Mouse (Mus musculus) cerebellum, postnatal 14 days (tissue): Measurements from ENCODE around the gene Dhcr24.

Source experiments
- DNase-seq, 2 experiments: peaks; one replicate each; pipeline ENCODE4 v3.0.0; 2021; ENCODE audit warnings: mixed read lengths in 2 of 2

The Dhcr24 gene

DNA sequence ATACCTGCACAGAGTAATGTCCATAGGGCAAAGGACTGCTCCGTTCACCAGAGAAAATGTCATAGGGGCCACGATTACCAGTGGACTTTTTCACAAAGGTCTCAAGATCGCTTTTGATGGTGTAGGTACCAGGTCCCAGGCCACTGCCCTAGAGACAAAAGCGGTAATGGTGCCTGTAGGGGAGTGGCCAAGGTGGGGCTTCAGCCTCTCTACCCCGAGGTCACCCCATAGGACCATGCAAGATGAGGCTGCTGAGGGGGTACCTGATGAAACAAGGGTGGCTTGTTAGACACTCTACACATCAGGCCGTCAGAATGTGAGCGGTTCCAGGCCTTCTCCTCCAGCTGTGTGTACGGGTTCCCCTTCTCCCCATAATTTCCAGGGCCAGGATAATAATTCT is 52.3 kb downstream of the Dhcr24 start:
- DNase-seq: no peak

DNA sequence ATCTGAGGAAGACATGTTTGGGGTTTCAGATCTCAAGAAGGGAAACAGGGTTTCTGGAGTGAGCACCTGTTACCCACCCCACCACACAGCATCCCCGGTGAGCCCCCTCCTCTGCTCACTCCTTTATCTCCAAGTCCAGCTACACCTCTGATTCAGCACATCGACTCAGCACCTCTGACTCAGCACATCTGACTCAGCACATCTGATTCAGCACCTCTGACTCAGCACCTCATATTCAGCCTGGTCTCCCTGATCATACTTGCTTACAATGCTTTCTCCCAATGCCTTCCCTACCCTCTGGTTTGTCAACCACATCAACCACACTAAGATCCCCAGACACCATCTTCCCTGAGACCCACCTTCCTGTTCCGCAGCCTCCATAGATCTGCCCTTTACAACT is 52.7 kb downstream of the Dhcr24 start:
- DNase-seq: no peak

DNA sequence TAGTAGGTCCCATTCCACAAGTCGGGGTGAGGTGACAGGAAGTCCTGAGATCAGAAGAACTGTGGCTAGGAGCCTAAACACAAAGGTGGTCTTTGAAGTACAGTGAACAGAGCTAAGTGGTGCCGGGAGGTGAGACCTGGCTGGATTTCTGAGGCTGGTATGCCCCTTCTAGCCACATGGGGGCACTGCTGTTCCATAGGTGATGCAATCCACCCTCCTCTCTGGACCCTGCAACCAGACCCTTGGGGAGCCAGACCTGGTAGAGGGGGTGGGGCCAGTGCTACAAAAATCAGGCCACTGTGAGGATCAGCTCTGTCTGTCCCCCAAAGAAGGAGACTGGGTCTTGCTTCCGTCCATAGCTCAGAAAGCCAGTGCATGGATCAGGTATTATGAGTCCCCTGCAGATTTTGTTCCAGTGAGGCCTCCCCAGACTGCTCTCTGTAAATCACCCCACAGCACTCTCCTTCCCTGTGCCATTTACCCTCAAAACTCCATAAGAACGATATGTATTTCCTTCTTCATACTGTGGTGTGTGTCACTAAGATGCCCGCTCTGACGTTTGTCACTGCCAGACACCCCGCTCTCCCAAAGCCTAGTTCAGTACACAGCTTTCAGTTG is 53.5 kb downstream of the Dhcr24 start:
- DNase-seq: peak; percentile 91 to 93

DNA sequence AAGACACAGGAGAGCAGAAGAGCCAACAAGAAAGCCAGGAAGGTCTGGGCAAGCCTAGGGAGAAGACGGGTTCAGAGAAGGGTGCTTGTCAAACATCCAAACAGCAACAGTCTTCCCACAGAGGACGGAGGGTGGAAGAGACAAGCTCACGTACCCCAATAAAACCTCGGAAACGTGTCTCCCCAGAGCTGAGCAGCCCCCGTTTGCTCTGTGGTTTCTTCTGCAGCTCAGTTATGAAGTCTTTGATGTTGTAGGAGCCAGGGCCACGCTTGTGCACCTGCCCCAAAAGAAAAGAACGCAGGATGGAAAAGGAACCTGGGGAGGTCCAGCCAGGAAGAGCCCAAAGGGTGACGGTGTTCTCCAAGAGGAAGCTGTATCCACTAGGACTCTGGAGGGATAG is 54.0 kb downstream of the Dhcr24 start:
- no peak for DNase-seq

DNA sequence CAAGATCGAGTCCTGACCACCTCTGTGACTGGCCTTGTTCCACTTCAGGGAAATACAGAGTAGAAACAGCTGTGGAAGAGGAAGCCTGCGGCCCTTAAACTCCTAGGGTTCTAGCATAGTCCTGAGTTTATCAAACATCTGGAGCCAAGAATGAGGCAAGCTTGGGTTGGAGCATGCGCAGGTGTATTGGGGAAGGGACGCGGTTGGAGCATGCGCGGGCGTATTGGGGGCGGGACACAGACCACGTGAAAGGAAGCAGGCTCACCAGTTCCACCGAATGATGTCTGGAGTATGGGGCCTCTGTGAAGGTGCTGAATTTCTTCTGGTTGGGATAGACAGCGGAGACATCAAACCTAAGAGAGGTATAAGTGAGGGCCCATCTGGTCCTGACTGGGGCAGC is 54.8 kb downstream of the Dhcr24 start:
- no peak for DNase-seq

DNA sequence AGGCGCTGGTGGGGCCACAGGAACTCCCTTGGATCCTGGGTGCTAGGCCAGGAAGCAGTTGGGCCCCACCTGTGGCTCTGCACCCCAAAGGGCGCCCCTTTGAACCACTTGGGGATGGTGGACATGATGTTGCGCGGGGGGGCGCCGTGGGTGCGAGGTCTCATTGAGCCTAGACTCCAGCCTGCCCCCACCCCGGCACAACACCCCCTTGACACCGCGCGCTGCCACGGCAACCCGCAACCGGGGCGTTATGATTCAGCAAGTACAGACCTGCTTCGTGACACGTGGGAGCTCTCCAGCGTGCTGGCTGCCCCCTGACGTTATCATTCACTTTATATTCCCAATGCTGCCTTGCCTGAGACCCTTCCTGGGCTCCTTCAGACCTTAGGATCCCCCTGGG is 56.2 kb downstream of the Dhcr24 start, which contains the start of gene Lexm:
Gene Lexm (minus strand): TSS at position 186 of the 400 bp plus-strand sequence.
- DNase-seq: no peak

DNA sequence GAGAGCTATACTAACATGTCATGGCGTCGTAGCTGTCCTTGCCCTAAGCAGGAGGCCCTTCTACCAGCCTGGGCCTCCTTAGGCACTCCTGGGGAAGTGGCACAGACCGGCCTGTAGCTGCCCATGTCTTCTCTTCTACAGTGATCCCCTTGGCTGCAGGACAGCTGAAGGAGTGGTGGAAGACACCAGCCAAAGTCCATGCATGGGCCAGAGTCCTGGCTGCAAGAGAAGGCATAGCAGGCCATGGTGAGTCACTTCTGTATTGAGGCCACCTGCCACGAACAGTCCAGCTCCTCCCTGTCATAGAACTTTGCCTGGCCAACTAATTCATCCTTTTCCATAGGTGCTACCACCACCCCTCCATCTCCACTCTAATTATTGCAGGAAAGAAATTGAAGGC is 58.1 kb downstream of the Dhcr24 start:
- DNase-seq: no peak

DNA sequence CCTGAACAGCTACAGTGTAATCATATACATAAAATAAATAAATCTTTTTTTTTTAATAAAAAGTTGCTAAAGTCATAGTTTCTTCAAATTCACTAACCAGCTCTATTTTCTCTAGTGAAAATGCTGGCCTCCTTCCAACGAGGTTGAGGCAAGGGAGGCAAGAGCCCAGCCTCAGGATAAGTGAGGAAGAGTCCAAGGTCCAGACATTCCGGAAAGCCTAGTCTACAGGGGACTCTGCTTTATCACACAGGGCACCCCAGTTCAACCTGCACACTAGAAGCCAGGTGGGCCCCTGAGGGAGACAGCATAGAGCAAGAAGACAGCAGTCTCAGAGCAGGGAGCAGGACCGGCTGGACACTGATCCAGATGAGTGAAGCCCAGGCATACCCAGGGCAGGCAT is 60.6 kb downstream of the Dhcr24 start:
- DNase-seq: no peak

DNA sequence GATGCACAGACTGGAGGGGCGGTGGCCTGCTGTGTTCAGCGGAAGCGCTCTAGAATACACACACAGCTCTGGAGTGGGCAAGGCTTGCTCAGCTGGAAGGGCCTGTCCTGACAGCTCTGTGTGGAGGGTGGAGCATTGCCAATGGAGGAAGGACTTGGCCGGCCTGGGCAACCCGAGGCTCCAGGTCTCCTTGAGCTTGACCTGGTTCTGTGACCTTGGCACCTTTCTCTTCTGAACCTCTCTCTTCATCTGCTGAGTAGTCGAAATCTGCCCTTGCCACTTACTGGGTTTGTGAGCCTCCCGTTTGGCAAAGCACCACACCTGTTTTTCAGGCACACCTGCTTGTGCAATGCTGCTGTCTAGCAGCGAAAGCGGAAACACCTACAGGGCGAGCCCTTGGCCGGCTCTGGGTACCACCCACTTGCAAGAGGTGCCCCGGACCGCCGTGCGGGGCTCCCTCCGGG is 61.2 kb downstream of the Dhcr24 start, which contains the start of gene Ttc22:
Gene Ttc22 (plus strand): TSS at position 403 of the 464 bp plus-strand sequence.
- DNase-seq: peak in 1 of 2 experiments; percentile 60

DNA sequence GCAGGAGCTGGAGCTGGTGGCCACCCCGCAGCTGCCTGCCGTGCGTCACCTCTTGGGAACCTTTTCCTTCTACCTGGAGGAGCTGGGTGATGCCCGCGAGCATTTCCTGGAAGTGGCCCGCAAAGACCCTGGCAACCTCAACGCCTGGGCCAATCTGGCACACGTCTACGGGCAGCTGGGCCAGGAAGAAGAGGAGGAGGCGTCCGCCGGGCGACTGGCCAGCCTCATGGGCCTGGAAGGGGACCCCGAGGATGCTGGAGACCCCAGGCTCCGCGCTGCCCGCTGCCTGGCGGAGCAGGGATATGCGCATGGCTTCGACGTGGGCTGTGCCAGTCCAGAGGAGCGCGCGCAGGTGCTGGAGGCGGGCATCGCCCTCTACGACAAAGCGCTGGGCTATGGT is 61.9 kb downstream of the Dhcr24 start:
- peak; percentile 57 to 61 for DNase-seq

DNA sequence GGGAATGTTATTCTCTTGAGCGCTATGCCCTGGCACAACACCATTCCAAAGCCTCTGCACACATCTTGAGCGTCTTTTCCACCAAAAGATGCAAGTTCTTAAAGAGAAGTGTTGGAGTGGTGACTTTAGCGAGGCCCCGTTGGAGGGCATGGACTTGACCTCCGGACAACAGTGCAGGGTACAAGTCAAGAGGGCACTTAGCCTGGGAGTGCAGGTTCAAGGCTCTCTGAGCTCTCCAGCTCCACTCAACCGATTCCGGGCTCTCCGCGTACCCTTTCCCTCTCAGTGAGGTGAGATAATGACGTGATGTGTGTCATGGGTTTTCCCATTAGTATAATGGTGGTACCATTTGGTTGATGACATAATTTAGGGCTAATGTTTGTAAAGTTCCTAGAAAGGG is 63.4 kb downstream of the Dhcr24 start:
- no peak for DNase-seq

DNA sequence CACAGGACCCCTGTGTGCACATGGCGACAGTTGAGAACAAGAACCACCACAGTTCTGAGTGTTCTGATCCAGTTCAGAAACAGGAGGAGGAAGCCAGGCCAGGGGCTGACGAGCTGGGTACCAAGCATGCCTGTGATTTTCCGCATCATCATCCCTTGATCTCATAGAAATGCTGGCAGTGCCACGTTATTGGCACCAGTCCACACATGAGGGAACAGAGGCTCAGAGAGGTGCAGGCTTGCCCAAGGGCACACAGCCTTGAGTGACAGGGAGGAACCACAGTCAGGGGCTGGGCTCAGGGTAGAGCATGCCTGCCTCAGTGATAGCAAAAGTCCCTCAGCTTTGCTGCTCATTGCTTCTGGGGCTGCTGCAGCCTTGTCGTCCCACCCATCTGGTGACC is 67.0 kb downstream of the Dhcr24 start:
- DNase-seq: peak; percentile 50 to 59

DNA sequence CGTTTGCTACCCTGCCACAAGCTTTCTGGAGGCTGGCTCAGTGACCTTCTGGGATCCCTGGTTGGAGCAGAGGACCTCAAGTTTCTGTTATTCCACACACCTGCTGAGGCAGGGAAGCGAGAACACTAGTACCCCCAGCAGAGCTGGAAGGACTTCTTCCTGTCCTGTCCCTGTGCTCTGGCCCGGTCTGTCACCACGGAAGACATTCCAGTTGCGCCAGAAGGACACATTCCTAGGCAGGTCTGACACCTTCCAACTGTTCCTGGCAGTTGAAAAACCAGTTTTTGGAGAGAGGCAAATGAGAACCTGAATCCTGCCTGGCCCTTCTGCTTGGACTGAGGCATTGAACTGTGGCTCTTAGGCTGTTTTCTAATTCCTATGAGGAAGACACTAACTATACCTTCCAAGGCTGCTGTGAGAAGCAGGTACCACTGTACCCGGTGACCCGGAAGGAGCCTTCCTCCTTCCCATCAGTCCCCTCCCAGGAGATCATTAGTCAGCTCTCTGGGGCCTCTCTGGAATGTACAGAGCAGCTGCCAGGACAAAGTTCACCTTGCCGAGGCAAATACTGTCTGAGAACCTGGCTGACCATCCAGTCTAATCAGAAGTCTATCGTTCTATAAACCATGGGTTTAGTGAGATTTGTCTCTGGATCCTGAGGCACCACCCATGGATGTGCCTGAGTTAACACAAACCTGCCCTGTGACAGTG is 68.0 kb downstream of the Dhcr24 start:
- no peak for DNase-seq

DNA sequence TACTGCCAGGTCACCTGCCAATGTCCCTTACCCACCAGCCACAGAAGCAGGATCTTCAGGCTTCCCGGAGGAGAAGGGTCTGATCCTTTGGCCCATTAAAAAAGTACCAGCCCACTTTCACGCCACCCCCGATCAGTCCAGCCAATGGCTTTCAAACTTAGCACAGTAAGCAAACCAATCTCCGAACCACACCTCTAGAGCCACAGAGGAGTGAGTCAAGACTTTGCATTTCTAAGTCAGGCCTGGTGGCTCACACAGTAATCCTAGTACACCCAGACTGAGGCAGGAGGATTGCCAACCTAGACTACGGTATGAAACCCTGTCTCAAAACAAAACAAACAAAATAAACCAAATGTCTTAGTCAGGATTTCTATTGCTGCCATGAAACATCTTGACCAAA is 68.5 kb downstream of the Dhcr24 start:
- no peak for DNase-seq

DNA sequence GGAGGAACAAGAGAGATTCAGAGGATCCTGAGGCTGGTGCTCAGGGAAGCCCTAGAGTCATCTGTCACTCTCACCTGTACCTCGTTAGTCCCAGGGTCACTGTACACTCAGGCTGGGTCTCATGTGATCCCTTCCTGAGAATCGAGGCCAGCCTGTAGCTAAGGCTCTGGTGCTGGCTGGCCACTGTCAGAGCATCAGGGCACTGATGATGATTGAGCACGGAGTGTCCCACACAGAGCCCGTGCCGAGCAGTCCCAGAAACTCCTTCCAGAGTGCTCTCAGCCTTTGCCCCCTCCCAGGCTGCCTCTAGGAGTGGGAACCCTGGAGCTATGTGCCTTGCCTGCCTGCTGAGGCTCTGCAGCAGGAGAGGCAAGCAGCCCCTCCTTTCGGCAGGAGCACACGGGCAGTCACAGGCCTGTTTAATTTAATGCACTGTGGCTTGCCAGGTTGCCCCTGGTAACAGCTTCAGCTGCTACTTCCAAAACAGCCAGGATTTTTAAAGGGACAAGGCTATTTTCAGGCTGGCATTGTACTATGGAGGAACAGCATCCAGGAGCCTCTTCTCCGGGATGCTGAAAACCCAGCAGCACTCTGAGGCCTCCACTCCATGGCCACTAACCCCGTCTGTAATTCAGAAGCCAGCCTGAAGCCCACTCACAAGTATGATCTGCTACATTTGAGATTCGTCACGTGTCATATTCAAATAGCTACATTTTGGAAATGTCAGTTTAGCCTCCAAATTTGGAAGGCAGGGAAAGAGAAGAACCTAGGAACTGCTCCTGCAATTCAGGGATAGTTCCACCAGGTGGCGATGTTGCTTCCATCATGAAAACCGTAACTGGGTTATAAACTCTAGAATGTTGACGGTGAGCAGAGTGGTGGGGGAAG is 69.7 kb downstream of the Dhcr24 start:
- peak; percentile 89 to 94 for DNase-seq

DNA sequence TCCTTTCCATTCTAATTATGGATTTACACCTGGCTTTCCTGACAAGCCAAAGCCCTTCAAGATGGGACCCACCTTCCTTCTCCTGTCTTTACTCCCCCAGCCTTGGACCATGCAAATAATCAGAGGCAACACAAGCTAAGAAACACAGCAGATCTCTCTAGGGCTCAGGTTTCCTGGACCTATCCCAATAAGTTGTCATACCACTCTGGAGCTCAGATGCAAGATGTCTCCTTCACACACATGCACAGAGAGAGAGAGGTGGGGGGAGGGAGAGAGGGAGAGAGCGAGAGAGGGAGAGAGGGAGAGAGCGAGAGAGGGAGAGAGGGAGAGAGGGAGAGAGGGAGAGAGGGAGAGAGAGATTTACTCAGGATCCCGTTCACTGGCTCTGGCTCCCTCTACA is 71.5 kb downstream of the Dhcr24 start:
- DNase-seq: no peak

DNA sequence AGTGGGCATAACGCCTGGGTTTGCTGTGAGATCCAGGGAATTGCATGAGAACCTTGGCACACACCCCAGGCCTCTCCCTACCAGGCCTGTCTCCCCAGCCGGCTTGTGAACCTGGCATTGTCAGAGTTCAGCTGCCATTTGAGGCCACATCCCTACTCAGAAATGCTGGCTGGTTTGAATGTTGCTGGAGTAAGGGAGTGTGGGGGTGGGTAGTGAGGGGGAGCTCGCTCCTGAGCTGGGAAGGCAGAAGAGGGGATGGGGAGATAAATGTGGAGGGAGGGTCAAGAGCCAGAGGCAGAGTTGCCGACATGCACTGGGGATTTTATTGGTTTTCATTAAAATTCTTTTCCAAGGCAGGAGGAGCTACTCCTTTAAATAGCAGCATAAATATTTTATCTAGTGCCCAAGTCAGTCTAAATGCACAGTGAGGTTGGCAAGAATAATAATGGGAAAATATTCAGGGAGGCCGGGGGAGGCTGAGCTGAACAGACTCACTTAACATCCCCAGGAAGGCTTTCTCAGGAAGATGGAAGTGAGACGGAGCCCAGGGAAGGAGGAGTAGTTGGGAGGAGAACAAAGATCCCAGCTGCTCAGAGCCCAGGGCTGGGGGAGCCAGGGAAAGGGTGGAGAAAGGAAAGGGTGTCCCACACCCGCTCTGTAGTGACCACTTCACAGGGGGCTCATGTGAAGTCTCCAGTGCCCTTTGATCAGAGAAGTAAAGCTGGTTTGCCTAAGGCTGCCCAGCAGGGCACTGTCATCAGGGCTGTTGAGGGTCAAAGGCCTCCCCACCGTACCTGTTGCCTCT is 72.6 kb downstream of the Dhcr24 start:
- peak; percentile 49 to 68 for DNase-seq

DNA sequence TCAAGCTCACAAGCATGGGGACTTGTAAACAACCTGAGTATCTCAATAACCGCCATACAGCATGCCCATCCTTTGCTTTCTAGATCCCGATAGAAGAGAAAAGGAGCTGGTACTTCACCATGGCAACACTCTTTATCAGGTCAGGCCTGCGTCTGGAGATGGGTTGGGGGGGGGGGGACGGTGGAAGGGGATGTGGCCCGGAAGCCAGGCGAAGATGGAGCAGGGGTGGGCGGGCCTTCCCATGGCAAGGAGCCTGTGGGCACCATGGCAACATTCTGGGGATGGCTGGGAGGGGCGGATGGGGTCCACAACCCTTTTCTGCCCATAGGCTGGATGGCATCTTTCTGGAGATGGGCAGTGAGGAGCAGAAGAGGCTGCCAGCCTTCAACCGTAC is 73.2 kb downstream of the Dhcr24 start:
- DNase-seq: no peak
